Mouse (Mus musculus) monocyte, adult 2 months (primary cell): ENCODE results near the gene Nxpe3.

ENCODE experiments used
- DNase-seq, 2 experiments: peaks; one replicate each; pipeline ENCODE4 v3.0.0; 2022; ENCODE audit warnings: low spot score in 2 of 2, low read depth in 1 of 2

The Nxpe3 gene

GRCm38 (mm10) chr16:55894893-55895650 lies at the start of gene Nxpe3:
Gene Nxpe3, minus strand, starts transcription at chr16:55895285.
- DNase-seq: peak; percentile 42 to 64

- no peak for DNase-seq
These were observed 45.7 kb upstream of the Nxpe3 start for GRCm38 (mm10) chr16:55940781-55941180.

- DNase-seq: no peak
These were observed 44.6 kb upstream of the Nxpe3 start for GRCm38 (mm10) chr16:55939703-55940102.

- DNase-seq: no peak
These were observed 43.7 kb upstream of the Nxpe3 start for GRCm38 (mm10) chr16:55938761-55939160.

- DNase-seq: peak; percentile 79 to 81
These were observed 39.5 kb upstream of the Nxpe3 start, which contains the start of gene Cep97 for GRCm38 (mm10) chr16:55934453-55935037. Gene Cep97, minus strand, starts transcription at chr16:55934855.

- peak in 1 of 2 experiments; percentile 13 for DNase-seq
These were observed 38.7 kb upstream of the Nxpe3 start for GRCm38 (mm10) chr16:55933681-55934343.

- no peak for DNase-seq
These were observed 28.9 kb upstream of the Nxpe3 start for GRCm38 (mm10) chr16:55924010-55924409.

GRCm38 (mm10) chr16:55922079-55922478 lies 27.0 kb upstream of the Nxpe3 start:
- no peak for DNase-seq

- no peak for DNase-seq
These were observed 19.6 kb upstream of the Nxpe3 start for GRCm38 (mm10) chr16:55914716-55915115.

GRCm38 (mm10) chr16:55910208-55910793 lies 15.2 kb upstream of the Nxpe3 start:
- no peak for DNase-seq

- DNase-seq: no peak
These were observed 12.0 kb upstream of the Nxpe3 start for GRCm38 (mm10) chr16:55906928-55907679.

GRCm38 (mm10) chr16:55905370-55905769 lies 10.3 kb upstream of the Nxpe3 start:
- no peak for DNase-seq

GRCm38 (mm10) chr16:55901839-55902756 lies 7.0 kb upstream of the Nxpe3 start:
- DNase-seq: no peak

GRCm38 (mm10) chr16:55898385-55899002 lies 3.4 kb upstream of the Nxpe3 start:
- DNase-seq: no peak

- no peak for DNase-seq
These were observed 588 bp upstream of the Nxpe3 start for GRCm38 (mm10) chr16:55895651-55896095.

GRCm38 (mm10) chr16:55894536-55894892 lies 571 bp downstream of the Nxpe3 start:
- DNase-seq: no peak

GRCm38 (mm10) chr16:55893410-55894107 lies 1.5 kb downstream of the Nxpe3 start:
- no peak for DNase-seq

- no peak for DNase-seq
These were observed 2.6 kb downstream of the Nxpe3 start for GRCm38 (mm10) chr16:55892484-55892883.

- no peak for DNase-seq
These were observed 3.7 kb downstream of the Nxpe3 start for GRCm38 (mm10) chr16:55891346-55891745.
